Mouse (Mus musculus) cerebellum, postnatal 14 days (tissue): ENCODE measurements around the gene Ppp6r3.
A peak's percentile ranks its signal among the peaks of the same experiment; 100 is the strongest.

Source experiments
- DNase-seq, 2 experiments: peaks; one replicate each; pipeline ENCODE4 v3.0.0; 2021; ENCODE audit warnings: mixed read lengths in 2 of 2

Gene Ppp6r3

DNA sequence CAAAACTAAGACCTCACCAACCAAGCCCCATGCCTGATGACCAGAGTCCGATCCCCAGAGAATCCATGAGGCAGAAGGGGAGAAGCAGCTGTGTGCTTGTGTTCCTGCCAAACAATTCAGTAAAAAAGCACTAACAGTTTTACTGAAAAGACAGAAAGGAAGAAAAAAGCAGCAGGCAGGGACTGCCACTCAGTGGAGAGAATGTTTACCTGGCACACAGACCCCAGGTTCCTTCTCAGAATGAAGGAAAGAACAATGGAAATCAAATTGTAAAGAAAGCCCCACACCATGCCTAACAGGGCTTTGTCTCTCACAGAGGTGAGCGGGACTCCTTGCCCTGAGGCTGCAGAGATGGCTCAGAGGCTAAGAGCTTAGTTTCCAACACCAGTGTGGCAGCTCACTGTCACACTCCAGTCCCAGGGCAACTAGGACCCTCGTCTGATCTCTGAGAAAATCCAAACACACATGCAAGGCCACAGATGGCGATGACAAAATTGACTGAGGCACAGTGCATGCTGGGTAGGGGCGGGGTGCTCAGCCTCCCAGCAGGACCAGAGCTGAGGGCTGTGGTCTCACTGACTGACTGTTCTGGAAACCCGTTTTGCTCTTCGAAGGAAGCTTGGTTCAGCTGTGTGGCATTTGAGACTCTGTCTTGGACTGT is 146.3 kb downstream of the Ppp6r3 start:
- peak; percentile 56 to 59 for DNase-seq

GRCm38 (mm10) chr19:3428057-3428830 is 147.3 kb downstream of the Ppp6r3 start:
- peak; percentile 77 to 80 for DNase-seq

GRCm38 (mm10) chr19:3424214-3424613 is 151.3 kb downstream of the Ppp6r3 start:
- DNase-seq, result no peak

- no peak for DNase-seq
These were observed 152.6 kb downstream of the Ppp6r3 start for GRCm38 (mm10) chr19:3422981-3423380.

- DNase-seq, result no peak
These were observed 153.1 kb downstream of the Ppp6r3 start for GRCm38 (mm10) chr19:3422488-3422887.

- no peak for DNase-seq
These were observed 156.3 kb downstream of the Ppp6r3 start for GRCm38 (mm10) chr19:3419251-3419650.

DNA sequence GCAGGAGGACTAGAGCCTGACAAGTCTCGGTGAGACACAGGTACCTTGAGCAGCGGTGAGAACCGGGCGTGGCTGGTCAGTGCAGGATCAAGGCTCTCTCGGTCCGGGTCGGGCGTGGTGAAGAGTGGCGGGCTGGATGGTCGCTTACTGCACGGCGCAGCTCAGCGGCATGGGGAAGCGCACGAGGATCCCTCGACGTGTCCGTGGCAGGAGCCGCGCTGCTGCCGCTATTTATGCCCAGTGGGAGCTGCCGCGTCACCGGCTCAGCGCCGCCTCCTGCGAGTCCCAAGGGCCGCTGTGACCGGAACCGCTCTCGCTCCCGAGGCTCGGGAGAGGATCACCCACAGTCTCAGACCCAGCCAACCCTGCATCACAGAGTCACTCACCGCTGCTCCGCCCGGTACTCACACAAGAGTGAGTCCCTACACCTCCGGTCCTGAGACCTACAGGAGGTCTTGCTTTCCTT is 161.2 kb downstream of the Ppp6r3 start, which contains the start of gene Gal:
TSS of gene Gal (minus strand) at position 277 of the 466 bp plus-strand sequence.
- DNase-seq, result no peak

GRCm38 (mm10) chr19:3405531-3406281 is 169.8 kb downstream of the Ppp6r3 start:
- peak; percentile 42 to 66 for DNase-seq
